Mouse (Mus musculus) bone marrow, adult 2 months (tissue): ENCODE data around the gene Dera. TPM values are rescaled to one million over a fixed set of nuclear protein-coding genes. Genes with fewer than 3 reads are reported as not detected.

Source experiments
- H3K27ac ChIP-seq: fragments of 200-500 bp; 2 replicates; pipeline ENCODE4 v1.5.1; 2012; ENCODE audit warnings: low read depth, mild to moderate bottlenecking, control low read depth, inconsistent platforms, low read length; ENCODE audit not compliant: control insufficient read depth, poor library complexity, insufficient read depth
- H3K4me1 ChIP-seq: fragments of 200-500 bp; 2 replicates; pipeline ENCODE4 v1.6.1; 2011; ENCODE audit warnings: low read length; ENCODE audit not compliant: control insufficient read depth, insufficient read depth
- H3K4me3 ChIP-seq: fragments of 200-500 bp; replicated peaks from 2 replicates; pipeline ENCODE3; 2011; ENCODE audit warnings: mild to moderate bottlenecking, low read depth, low read length, control low read depth; ENCODE audit not compliant: control insufficient read depth
- CTCF ChIP-seq: fragments of 200-500 bp; IDR thresholded peaks from 2 replicates; pipeline ENCODE4 v1.5.1; 2011; ENCODE audit warnings: low read length, control low read depth; ENCODE audit not compliant: control insufficient read depth, insufficient read depth
- POLR2A ChIP-seq: fragments of 200-500 bp; IDR thresholded peaks from 2 replicates; pipeline ENCODE4 v1.6.1; 2011; ENCODE audit warnings: low read depth, mild to moderate bottlenecking, control low read depth, low read length, borderline replicate concordance; ENCODE audit not compliant: control insufficient read depth
- WGBS: fragments of 180-500 bp; shearing (Covaris S2); methylation state at CpG from one replicate; pipeline ENCODE4 v1.1.7; 2018; 5-methylcytosine and 5-hydroxymethylcytosine counted together
- polyA plus RNA-seq: library from polyadenylated mRNA; stranded (reverse); fragments of >200 nt; gene quantifications from 2 replicates; pipeline ENCODE4 v1.2.4, GENCODE M21; 2011; ENCODE audit warnings: low replicate concordance; ENCODE audit not compliant: missing spikeins, insufficient read depth, insufficient read length

The Dera gene
- polyA plus RNA-seq, 1 experiment, result 16.1 TPM

GRCm38 (mm10) chr6:137751551-137752274 is 2.6 kb upstream of the Dera start:
- Histone ChIP-seq H3K4me3 (no peak overlapping the region), H3K27ac (no peak overlapping the region), H3K4me1 (no peaks in the 10 kb centered on the region)
- WGBS, result 87% methylated on average over 10 of the region's 10 CpGs
- no peak for TF ChIP-seq CTCF
- no peak for TF ChIP-seq POLR2A

- Histone ChIP-seq H3K4me1 (no peaks in the 10 kb centered on the region), H3K27ac (no peak overlapping the region), H3K4me3 (no peak overlapping the region)
- 70% methylated on average over 4 of the region's 4 CpGs for WGBS
- TF ChIP-seq CTCF (no peak), POLR2A (no peak)
These were observed 2.1 kb upstream of the Dera start for GRCm38 (mm10) chr6:137752275-137752655.

GRCm38 (mm10) chr6:137754857-137755232 is 499 bp downstream of the Dera start:
- 1% methylated on average over 8 of the region's 8 CpGs for whole genome bisulfite sequencing
- Histone ChIP-seq H3K4me1 (no peaks in the 10 kb centered on the region), H3K27ac (peak overlapping the region; percentile 38; the same call in 1 of the 2 replicates), H3K4me3 (peak overlapping the region; percentile 77)
- no peak for TF ChIP-seq POLR2A
- TF ChIP-seq CTCF, result no peak

DNA sequence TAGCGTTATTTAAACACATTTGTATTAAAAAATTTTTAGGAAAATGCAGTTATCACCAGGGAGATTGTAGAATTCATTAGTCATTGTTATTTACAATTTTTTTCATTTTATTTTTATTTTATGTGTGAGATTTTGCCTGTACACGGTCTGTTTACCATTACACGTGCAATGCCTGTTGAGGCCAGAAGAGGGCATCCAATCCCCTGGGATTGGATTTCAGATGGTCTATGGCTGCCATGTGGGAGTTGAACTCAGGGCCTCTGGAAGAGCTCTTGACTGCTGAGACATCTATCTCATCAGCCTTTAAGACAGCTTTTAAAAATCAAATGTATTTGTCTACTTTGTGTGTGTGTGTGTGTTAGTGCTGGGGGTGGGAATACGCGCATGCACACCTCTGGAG is 2.0 kb downstream of the Dera start:
- Histone ChIP-seq H3K4me1 (no peaks in the 10 kb centered on the region), H3K27ac (no peak overlapping the region), H3K4me3 (no peak overlapping the region)
- TF ChIP-seq CTCF, result peak; percentile 37; the same call in 1 of the 2 replicates
- no peak for TF ChIP-seq POLR2A
- WGBS, result 61% methylated on average over 5 of the region's 5 CpGs

GRCm38 (mm10) chr6:137757891-137758290 is 3.5 kb downstream of the Dera start:
- TF ChIP-seq POLR2A (no peak), CTCF (no peak)

GRCm38 (mm10) chr6:137759681-137760080 is 5.3 kb downstream of the Dera start:
- H3K27ac ChIP-seq, result no peak overlapping the region
- WGBS, result 81% methylated on average over 8 of the region's 8 CpGs
- H3K4me1 ChIP-seq, result no peaks in the 10 kb centered on the region
- TF ChIP-seq POLR2A (no peak), CTCF (no peak)
- no peak overlapping the region for H3K4me3 ChIP-seq

More at GRCm38 (mm10) chr6:137757891-137758290, 3.5 kb downstream of the Dera start:
- no peak overlapping the region for H3K4me3 ChIP-seq
- no peaks in the 10 kb centered on the region for H3K4me1 ChIP-seq
- WGBS, result 90% methylated on average over 1 of the region's 1 CpGs
- no peak overlapping the region for H3K27ac ChIP-seq

DNA sequence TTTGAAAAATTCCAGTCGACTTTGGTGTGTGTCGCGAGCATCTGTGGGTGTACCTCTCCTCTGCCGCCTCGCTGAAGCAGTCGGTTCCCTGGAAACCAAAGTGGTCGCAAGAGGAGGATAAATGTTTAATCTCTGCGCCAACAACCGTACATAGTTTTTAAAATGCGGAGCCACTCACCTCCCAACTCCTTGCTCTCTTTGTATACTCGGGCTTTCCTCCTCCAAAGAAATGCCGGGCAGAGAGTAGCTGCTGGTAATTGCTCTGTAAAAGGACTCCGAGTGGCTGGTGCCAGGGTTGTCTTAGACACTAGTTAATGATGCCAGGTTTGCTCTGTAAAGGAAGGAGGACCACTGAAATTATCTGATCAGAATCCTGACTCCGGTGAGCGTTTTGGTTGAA is 6.6 kb downstream of the Dera start:
- Histone ChIP-seq H3K27ac (no peak overlapping the region), H3K4me3 (no peak overlapping the region), H3K4me1 (no peaks in the 10 kb centered on the region)
- 88% methylated on average over 15 of the region's 15 CpGs for WGBS
- no peak for TF ChIP-seq CTCF
- TF ChIP-seq POLR2A, result no peak

DNA sequence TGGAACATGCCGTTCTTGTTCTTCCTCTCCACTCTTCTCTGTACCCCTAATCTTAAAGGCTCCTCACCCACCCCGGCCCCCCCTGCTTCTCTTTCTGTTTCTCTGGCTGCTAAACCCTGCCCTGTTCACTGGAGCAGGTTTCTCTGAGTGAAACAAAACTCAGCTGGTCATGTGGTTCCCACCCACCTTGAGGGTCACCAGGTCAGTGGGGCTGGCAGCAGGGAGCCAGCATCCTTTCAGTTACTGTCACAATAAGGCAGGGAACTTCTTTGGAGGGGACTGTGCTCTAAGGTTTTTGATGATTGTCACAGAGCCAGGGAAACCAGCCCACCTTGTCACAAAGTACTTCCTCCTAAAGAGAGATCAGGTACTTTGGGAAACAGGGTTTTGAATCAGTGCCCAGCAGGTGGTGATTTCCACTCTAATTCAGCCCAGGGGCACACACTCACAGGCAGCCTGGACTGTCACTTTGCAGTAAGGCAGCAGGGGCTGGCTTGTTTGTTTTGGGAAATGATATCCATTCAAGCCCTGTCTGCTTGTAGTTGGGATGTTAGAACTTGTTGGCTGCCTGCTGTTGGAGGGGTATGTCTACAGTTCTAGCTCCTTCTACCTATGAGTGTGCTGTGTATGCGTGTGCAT is 10.3 kb downstream of the Dera start:
- Histone ChIP-seq H3K4me3 (no peak overlapping the region), H3K4me1 (no peaks in the 10 kb centered on the region), H3K27ac (no peak overlapping the region)
- 57% methylated on average over 3 of the region's 3 CpGs for WGBS
- TF ChIP-seq POLR2A (no peak), CTCF (no peak)
